Mouse (Mus musculus) erythroblast, adult 5-6 weeks (primary cell): ENCODE data around the gene Gm43064. TPM values are rescaled to one million over a fixed set of nuclear protein-coding genes. Genes with fewer than 3 reads are reported as not detected.

ENCODE experiments used
- total RNA-seq, 2 experiments: library from RNA; stranded (forward) in 1 of 2; stranded (reverse) in 1 of 2; fragments of 150-400 nt in 1 of 2; fragments of 200-764, 138-1000 nt in 1 of 2; gene quantifications; 2 replicates each; pipeline versions ENCODE4 v1.2.3 to v1.2.4; 2015 to 2017; ENCODE audit warnings: low replicate concordance in 2 of 2

Gm43064 gene
- total RNA-seq, 2 experiments from 2014 or later: 4.9 to 30.2 TPM

Other genes with a start within 250 kb of the Gm43064 start
- gene Syt6, start 234.3 kb upstream of the Gm43064 start, total RNA-seq (2015; ENCODE audit: low replicate concordance): not detected in 2 replicates
- 0.94 and 3.6 TPM in 2 replicates for gene Syt6, start 234.3 kb upstream of the Gm43064 start, total RNA-seq (2017; ENCODE audit: low replicate concordance)
- gene Atg4a-ps, start 163.5 kb upstream of the Gm43064 start, total RNA-seq (2015; ENCODE audit: low replicate concordance): 1.5 and 4.2 TPM in 2 replicates
- gene Atg4a-ps, start 163.5 kb upstream of the Gm43064 start, total RNA-seq (2017; ENCODE audit: low replicate concordance): 6.0 and 12.7 TPM in 2 replicates
- 1.9 and 4.0 TPM in 2 replicates for gene Olfml3, start 71.6 kb upstream of the Gm43064 start, total RNA-seq (2015; ENCODE audit: low replicate concordance)
- 1.8 and 2.2 TPM in 2 replicates for gene Olfml3, start 71.6 kb upstream of the Gm43064 start, total RNA-seq (2017; ENCODE audit: low replicate concordance)
- not detected in 2 replicates for gene Gm10964, start 70.2 kb upstream of the Gm43064 start, total RNA-seq (2015; ENCODE audit: low replicate concordance)
- gene Gm10964, start 70.2 kb upstream of the Gm43064 start, total RNA-seq (2017; ENCODE audit: low replicate concordance): not detected in 2 replicates
- gene Hipk1, start 18.0 kb upstream of the Gm43064 start, total RNA-seq (2015; ENCODE audit: low replicate concordance): 491 and 663 TPM in 2 replicates
- 744 and 752 TPM in 2 replicates for gene Hipk1, start 18.0 kb upstream of the Gm43064 start, total RNA-seq (2017; ENCODE audit: low replicate concordance)
- 22.5 and 24.5 TPM in 2 replicates for gene Dclre1b, start 129 bp upstream of the Gm43064 start, total RNA-seq (2015; ENCODE audit: low replicate concordance)
- 14.1 and 19.1 TPM in 2 replicates for gene Dclre1b, start 129 bp upstream of the Gm43064 start, total RNA-seq (2017; ENCODE audit: low replicate concordance)
- 56.9 and 81.1 TPM in 2 replicates for gene Ap4b1, start 53 bp upstream of the Gm43064 start, total RNA-seq (2015; ENCODE audit: low replicate concordance)
- 82.4 and 103 TPM in 2 replicates for gene Ap4b1, start 53 bp upstream of the Gm43064 start, total RNA-seq (2017; ENCODE audit: low replicate concordance)
- 26.8 and 28.8 TPM in 2 replicates for gene Bcl2l15, start 23.0 kb downstream of the Gm43064 start, total RNA-seq (2015; ENCODE audit: low replicate concordance)
- 38.9 and 50.0 TPM in 2 replicates for gene Bcl2l15, start 23.0 kb downstream of the Gm43064 start, total RNA-seq (2017; ENCODE audit: low replicate concordance)
- gene Ptpn22, start 50.2 kb downstream of the Gm43064 start, total RNA-seq (2015; ENCODE audit: low replicate concordance): 53.4 and 60.0 TPM in 2 replicates
- gene Ptpn22, start 50.2 kb downstream of the Gm43064 start, total RNA-seq (2017; ENCODE audit: low replicate concordance): 10.7 and 19.7 TPM in 2 replicates
- 10.9 and 16.3 TPM in 2 replicates for gene Rsbn1, start 104.5 kb downstream of the Gm43064 start, total RNA-seq (2015; ENCODE audit: low replicate concordance)
- 13.8 and 15.0 TPM in 2 replicates for gene Rsbn1, start 104.5 kb downstream of the Gm43064 start, total RNA-seq (2017; ENCODE audit: low replicate concordance)
- gene Phtf1, start 158.5 kb downstream of the Gm43064 start, total RNA-seq (2015; ENCODE audit: low replicate concordance): 2.7 and 3.7 TPM in 2 replicates
- gene Phtf1, start 158.5 kb downstream of the Gm43064 start, total RNA-seq (2017; ENCODE audit: low replicate concordance): 5.6 and 21.0 TPM in 2 replicates